Mouse (Mus musculus): ENCODE measurements around the gene Hnf1a. TPM values are rescaled to one million over a fixed set of nuclear protein-coding genes. Genes with fewer than 3 reads are reported as not detected.
A peak's percentile ranks its signal among the peaks of the same experiment; 100 is the strongest.
"Not testable (repeated sequence)": the region's sequence is repeated elsewhere in the genome, so short reads cannot be mapped to it uniquely, and the experiment has no call there.

Gene Hnf1a
- polyA plus RNA-seq, 1 experiment from 2014 or later: 13.9 TPM

DNA sequence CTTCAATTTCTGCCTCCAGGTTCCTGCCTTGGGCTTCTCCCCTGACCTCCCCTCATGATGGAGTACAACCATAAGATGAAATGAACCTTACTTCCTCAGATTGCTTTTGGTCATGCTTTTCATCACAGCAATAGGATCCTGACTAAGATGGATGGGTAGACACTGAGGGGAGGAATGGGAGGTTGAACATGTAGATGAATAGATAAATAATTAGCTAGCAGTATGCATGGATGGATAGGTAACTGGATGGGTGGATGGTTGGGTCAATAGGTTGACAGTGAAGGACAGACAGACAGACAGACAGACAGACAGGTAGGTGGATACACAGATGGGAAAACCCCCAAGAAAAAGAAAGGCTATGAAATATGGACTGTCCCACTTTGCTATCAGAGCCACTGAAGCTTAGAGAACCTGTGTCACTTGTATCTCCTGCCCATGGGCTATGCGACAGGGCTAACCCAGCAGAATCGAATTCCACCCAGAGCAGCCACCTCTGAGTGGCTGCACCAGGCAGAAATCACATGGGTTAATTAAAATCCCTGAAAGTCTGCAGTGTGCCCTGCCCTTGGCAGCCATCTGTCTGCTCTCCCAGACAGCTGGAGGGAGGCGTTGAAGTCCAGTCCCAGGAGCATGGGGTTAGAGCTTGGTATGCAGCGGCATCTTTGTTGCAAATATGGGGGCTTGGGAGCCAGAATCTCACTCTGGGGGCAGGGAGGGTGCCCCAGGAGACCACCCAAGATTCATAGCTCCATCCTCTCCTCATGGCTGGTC is 9.1 kb downstream of the Hnf1a start:
- Histone ChIP-seq H3K4me3 (replicated peaks) (no peak overlapping the region), H3K27ac (peak overlapping the region; percentile 84), H3K4me1 (peaks cover 43% of the 10 kb centered on the region), H3K9me3 (replicated peaks) (no peaks in the 10 kb centered on the region), H3K36me3 (no peaks in the 10 kb centered on the region), H3K27me3 (no peaks in the 10 kb centered on the region), H3K9ac (no peak overlapping the region), H3K4me2 (0 out of 2 replicates have a peak overlapping the region, but pooled peaks have one; percentile 23)
- WGBS: 17% methylated on average over 4 of the region's 4 CpGs
- ATAC-seq (replicated peaks; ENCODE audit: low FRiP score): peak; percentile 69

DNA sequence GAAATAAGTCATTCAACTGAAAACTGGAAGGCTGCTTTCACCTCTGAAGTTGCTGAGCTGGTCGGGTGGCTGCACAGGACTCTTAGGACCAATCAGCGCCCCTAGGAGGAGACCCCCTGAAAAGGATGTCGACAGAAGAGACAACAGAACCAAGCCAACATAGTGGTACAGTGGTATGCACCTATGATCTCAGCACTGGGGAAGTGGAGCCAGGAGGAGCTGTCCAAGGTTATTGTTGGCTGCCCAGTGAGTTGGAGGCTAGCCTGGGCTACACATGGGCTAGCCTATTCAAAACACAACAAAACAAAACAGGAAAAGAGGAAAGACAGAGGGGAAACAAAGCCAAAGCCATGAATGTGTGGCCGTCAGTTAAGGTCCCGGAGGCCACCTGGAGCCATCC is 12.8 kb downstream of the Hnf1a start:
- ATAC-seq (replicated peaks; ENCODE audit: low FRiP score): no peak
- no peak overlapping the region for H3K4me2 ChIP-seq

DNA sequence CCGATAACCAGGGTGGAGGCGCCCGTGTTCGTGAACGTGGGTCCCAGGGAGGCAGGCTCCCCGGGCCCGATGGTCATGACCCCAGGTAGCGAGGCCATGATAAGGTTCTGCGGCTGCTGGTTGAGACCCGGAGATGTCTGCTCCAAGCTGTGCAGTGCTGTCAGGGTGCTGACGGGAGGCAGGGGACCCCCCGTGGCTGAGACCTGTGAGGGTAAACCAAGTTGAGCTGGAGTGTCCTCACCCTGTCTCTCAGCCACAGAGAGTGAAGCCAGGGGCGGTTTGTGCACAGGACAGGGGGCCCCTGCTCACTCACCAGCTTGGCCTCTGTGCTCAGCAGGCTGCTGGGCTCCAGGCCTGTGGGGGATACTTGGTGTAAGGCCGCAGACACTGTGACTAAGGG is 17.6 kb downstream of the Hnf1a start:
- H3K4me1 ChIP-seq: peaks cover 27% of the 10 kb centered on the region
- peaks cover 22% of the 10 kb centered on the region for H3K36me3 ChIP-seq
- no peaks in the 10 kb centered on the region for H3K27me3 ChIP-seq
- WGBS: 87% methylated on average over 14 of the region's 14 CpGs
- no peak overlapping the region for H3K27ac ChIP-seq
- no peak overlapping the region for H3K9ac ChIP-seq
- H3K9me3 ChIP-seq (replicated peaks): no peaks in the 10 kb centered on the region
- H3K4me2 ChIP-seq: no peak overlapping the region
- no peak for ATAC-seq (replicated peaks; ENCODE audit: low FRiP score)
- no peak overlapping the region for H3K4me3 ChIP-seq (replicated peaks)

More for the DNA sequence above, 12.8 kb downstream of the Hnf1a start:
- 87% methylated on average over 5 of the region's 5 CpGs for WGBS
- Histone ChIP-seq H3K27me3 (no peaks in the 10 kb centered on the region), H3K9ac (no peak overlapping the region), H3K9me3 (replicated peaks) (no peaks in the 10 kb centered on the region), H3K27ac (no peak overlapping the region), H3K4me1 (peaks cover 16% of the 10 kb centered on the region), H3K4me3 (replicated peaks) (no peak overlapping the region), H3K36me3 (no peaks in the 10 kb centered on the region)

GRCm38 (mm10) chr5:114951279-114951880 is 19.5 kb downstream of the Hnf1a start:
- WGBS: 74% methylated on average over 21 of the region's 21 CpGs
- Histone ChIP-seq H3K4me3 (replicated peaks) (no peak overlapping the region), H3K27ac (peak overlapping the region; percentile 18; the same call in 1 of the 2 replicates), H3K9ac (no peak overlapping the region), H3K4me2 (no peak overlapping the region), H3K9me3 (replicated peaks) (no peaks in the 10 kb centered on the region), H3K4me1 (peaks cover 27% of the 10 kb centered on the region), H3K27me3 (no peaks in the 10 kb centered on the region), H3K36me3 (peaks cover 42% of the 10 kb centered on the region)
- peak; percentile 35; the same call in 1 of the 2 replicates for ATAC-seq (replicated peaks; ENCODE audit: low FRiP score)

- H3K36me3 ChIP-seq: peaks cover 49% of the 10 kb centered on the region
- no peaks in the 10 kb centered on the region for H3K9me3 ChIP-seq (replicated peaks)
- no peak for ATAC-seq (replicated peaks; ENCODE audit: low FRiP score)
- WGBS: 75% methylated on average over 12 of the region's 12 CpGs
- H3K4me3 ChIP-seq (replicated peaks): no peak overlapping the region
- no peak overlapping the region for H3K9ac ChIP-seq
- H3K27ac ChIP-seq: peak overlapping the region; percentile 18; the same call in 1 of the 2 replicates
- peaks cover 27% of the 10 kb centered on the region for H3K4me1 ChIP-seq
- no peak overlapping the region for H3K4me2 ChIP-seq
- no peaks in the 10 kb centered on the region for H3K27me3 ChIP-seq
Measured at GRCm38 (mm10) chr5:114950669-114951068, 20.2 kb downstream of the Hnf1a start.

GRCm38 (mm10) chr5:114949812-114950211 is 21.1 kb downstream of the Hnf1a start:
- Histone ChIP-seq H3K4me1 (peaks cover 27% of the 10 kb centered on the region), H3K9ac (no peak overlapping the region), H3K4me3 (replicated peaks) (no peak overlapping the region), H3K9me3 (replicated peaks) (no peaks in the 10 kb centered on the region), H3K27me3 (no peaks in the 10 kb centered on the region), H3K36me3 (peaks cover 51% of the 10 kb centered on the region), H3K4me2 (no peak overlapping the region), H3K27ac (no peak overlapping the region)
- WGBS: 87% methylated on average over 9 of the region's 9 CpGs
- ATAC-seq (replicated peaks; ENCODE audit: low FRiP score): no peak

GRCm38 (mm10) chr5:114949316-114949715 is 21.6 kb downstream of the Hnf1a start:
- no peaks in the 10 kb centered on the region for H3K27me3 ChIP-seq
- WGBS: 64% methylated on average over 5 of the region's 5 CpGs
- no peak for ATAC-seq (replicated peaks; ENCODE audit: low FRiP score)
- peaks cover 51% of the 10 kb centered on the region for H3K36me3 ChIP-seq
- H3K27ac ChIP-seq: 0 out of 2 replicates have a peak overlapping the region, but pooled peaks have one; percentile 9
- H3K9ac ChIP-seq: no peak overlapping the region
- no peak overlapping the region for H3K4me3 ChIP-seq (replicated peaks)
- H3K4me1 ChIP-seq: peaks cover 27% of the 10 kb centered on the region
- no peaks in the 10 kb centered on the region for H3K9me3 ChIP-seq (replicated peaks)
- no peak overlapping the region for H3K4me2 ChIP-seq

DNA sequence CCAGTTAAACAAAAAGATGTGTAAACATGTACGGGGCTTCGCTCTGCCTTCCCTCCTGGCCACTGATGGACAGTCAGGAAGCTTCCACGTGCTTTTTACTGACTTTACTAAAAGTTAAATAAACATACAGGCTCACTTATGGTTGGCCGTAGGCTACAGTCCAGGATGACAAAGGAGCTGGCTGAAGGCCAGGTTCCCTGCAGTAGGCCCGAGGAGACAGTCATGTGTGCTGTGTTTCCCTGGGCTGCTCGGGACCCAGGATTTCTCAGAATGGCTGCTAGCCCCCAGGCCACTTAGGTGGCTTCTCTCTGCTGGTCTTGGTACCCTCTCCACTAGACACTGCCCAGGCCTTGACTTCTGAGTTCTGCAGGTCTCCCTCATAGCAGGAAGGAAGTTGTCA is 22.0 kb downstream of the Hnf1a start:
- 54% methylated on average over 6 of the region's 6 CpGs for WGBS
- Histone ChIP-seq H3K4me3 (replicated peaks) (no peak overlapping the region), H3K36me3 (peaks cover 53% of the 10 kb centered on the region), H3K27ac (no peak overlapping the region), H3K27me3 (no peaks in the 10 kb centered on the region), H3K9me3 (replicated peaks) (no peaks in the 10 kb centered on the region), H3K4me2 (no peak overlapping the region), H3K4me1 (peaks cover 27% of the 10 kb centered on the region), H3K9ac (no peak overlapping the region)
- ATAC-seq (replicated peaks; ENCODE audit: low FRiP score): no peak

DNA sequence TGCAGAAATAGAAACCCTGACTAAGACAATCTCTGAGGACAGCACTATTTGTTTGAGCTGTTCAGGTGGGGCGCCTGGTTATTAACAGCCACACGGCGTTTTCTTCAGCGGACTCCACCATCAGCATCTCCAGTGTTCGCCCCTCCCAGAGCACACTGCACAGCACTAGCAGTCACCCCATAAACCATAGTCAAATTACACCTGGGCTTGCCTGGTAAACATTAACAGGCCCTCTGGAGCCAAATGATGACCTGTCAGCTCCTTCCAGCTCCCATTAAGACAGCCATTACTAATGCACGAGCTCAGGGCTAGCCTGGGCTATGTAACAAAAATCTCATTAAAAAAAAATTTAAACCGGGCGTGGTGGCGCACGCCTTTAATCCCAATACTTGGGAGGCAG is 25.8 kb downstream of the Hnf1a start:
- no peaks in the 10 kb centered on the region for H3K9me3 ChIP-seq (replicated peaks)
- no peak overlapping the region for H3K4me2 ChIP-seq
- H3K27me3 ChIP-seq: no peaks in the 10 kb centered on the region
- peaks cover 49% of the 10 kb centered on the region for H3K36me3 ChIP-seq
- H3K27ac ChIP-seq: no peak overlapping the region
- H3K4me1 ChIP-seq: peaks cover 18% of the 10 kb centered on the region
- WGBS: 86% methylated on average over 10 of the region's 10 CpGs
- ATAC-seq (replicated peaks; ENCODE audit: low FRiP score): no peak
- H3K4me3 ChIP-seq (replicated peaks): no peak overlapping the region
- no peak overlapping the region for H3K9ac ChIP-seq

GRCm38 (mm10) chr5:114942766-114943130 is 28.1 kb downstream of the Hnf1a start:
- Histone ChIP-seq H3K4me1 (peaks cover 13% of the 10 kb centered on the region), H3K9me3 (replicated peaks) (no peaks in the 10 kb centered on the region), H3K4me2 (peak overlapping the region; percentile 72), H3K27me3 (no peaks in the 10 kb centered on the region), H3K27ac (peak overlapping the region; percentile 92; the same call in 1 of the 2 replicates), H3K9ac (peak overlapping the region; percentile 80), H3K4me3 (replicated peaks) (peak overlapping the region; percentile 83), H3K36me3 (peaks cover 25% of the 10 kb centered on the region)
- ATAC-seq (replicated peaks; ENCODE audit: low FRiP score): no peak
- WGBS: 39% methylated on average over 4 of the region's 4 CpGs

- Histone ChIP-seq H3K27me3 (no peaks in the 10 kb centered on the region), H3K9ac (peak within 1 kb of the TSS; percentile 80), H3K4me3 (replicated peaks) (peak within 1 kb of the TSS; percentile 83), H3K4me2 (peak within 1 kb of the TSS; percentile 72), H3K9me3 (replicated peaks) (no peaks in the 10 kb centered on the region), H3K4me1 (peaks cover 13% of the 10 kb centered on the region), H3K36me3 (peaks cover 20% of the 10 kb centered on the region), H3K27ac (peak within 1 kb of the TSS; percentile 92)
- peak; percentile 93 for ATAC-seq (replicated peaks; ENCODE audit: low FRiP score)
- 1% methylated on average over 39 of the region's 39 CpGs for WGBS
Measured at GRCm38 (mm10) chr5:114942074-114942765, 28.7 kb downstream of the Hnf1a start, which contains the start of gene 2210016L21Rik. Gene 2210016L21Rik (plus strand): TSS chr5:114942158.

GRCm38 (mm10) chr5:114941138-114941537 is 29.8 kb downstream of the Hnf1a start:
- not testable (repeated sequence) for H3K4me3 ChIP-seq (replicated peaks); H3K36me3 ChIP-seq; H3K9me3 ChIP-seq (replicated peaks); H3K9ac ChIP-seq; H3K27me3 ChIP-seq; H3K27ac ChIP-seq; ATAC-seq (replicated peaks; ENCODE audit: low FRiP score); H3K4me2 ChIP-seq
- 69% methylated on average over 3 of the region's 3 CpGs for WGBS
- peaks cover 13% of the 10 kb centered on the region for H3K4me1 ChIP-seq
